Mouse (Mus musculus) retina, embryonic 14.5 days (tissue): ENCODE measurements at regions not wholly inside any gene's neighbourhood (a gene's known extent, or its start where the extent isn't known, plus 50 kb on each side); places are given as distances from the start of the nearest gene placed in this dataset.

ENCODE experiments used
- DNase-seq: peaks from one replicate; pipeline ENCODE4 v3.0.0-alpha.2; 2015; ENCODE audit warnings: low spot score

DNA sequence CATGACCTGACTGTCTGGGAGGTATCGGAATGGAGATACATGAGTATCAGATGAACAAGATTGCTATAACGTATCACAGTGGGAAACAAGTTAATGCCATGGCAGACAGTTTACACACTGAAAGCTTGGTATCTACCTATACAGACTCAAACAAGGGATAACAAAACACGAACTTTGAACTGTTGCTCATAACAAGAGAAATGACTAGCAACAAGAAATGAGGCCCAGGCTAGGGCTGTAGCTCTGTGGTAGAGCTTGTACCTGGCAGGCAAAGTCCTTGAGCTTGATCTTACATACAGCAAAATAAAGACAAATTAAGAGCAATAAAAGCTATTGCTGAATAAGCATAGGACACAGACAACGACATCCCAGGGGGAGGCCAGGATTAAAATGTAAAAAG lies 172.4 kb upstream of the Pln start:
- no peak for DNase-seq

DNA sequence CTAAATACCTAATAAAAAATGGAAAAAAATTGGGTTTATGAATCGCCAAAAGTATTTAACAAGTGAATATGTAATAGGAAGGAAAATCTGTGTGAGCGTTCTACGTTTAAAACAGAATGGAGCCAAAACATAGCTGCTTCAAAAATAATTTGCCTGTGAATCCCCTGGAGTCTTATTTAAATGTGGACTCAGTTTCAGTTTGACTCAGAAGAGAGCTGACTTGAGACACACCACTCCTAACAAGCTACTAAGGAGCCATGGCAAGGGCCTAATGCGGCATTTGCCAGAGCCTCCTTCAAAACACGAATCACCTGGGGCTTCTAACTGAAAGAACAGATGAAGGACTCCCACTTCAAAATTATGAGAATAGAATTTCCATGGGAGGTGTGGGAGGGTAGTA lies 169.7 kb upstream of the Pln start:
- DNase-seq: no peak

DNA sequence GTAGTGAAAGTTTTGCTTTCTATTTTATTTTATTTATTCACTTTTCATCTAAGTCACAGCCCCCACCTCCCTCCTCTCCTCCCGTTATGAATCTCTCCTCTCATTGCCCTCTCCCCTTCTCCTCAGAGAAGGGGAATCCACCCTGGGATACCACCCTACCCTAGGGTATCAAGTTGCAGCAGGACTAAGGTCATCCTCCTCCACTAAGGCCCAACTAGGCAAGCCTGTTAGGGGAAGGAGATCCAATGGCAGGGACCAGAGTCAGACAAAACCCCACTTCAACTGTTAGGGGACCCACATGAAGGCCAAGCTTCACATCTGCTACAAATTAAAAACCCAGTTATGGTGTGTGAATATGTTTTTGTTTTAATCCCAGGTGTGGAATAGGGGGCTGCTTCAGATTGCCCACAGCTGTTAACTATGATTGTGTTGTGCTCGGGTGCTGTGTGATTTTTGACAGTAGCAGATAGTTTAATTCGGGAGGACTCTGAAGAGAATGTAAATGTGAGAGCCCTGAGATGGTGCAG lies 163.4 kb upstream of the Pln start:
- no peak for DNase-seq

DNA sequence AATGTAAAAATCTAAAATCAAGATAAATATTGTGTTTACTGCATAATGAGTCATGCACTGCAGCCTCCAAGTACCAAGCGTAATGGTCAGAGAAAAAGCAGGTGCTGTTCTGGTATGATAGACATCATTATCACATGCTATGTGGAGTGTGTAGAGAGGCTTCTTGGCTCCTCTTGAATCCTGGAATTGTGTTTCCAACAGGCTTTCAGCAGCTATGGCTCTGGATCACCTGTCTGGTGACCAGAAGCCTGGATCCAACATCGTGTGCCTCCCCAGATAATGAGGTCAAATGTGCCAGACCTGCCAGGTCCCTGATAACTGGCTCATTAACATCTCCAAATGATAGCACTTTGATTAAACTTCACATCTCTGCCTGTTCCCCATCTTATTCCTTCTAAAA lies 161.5 kb upstream of the Pln start:
- no peak for DNase-seq

DNA sequence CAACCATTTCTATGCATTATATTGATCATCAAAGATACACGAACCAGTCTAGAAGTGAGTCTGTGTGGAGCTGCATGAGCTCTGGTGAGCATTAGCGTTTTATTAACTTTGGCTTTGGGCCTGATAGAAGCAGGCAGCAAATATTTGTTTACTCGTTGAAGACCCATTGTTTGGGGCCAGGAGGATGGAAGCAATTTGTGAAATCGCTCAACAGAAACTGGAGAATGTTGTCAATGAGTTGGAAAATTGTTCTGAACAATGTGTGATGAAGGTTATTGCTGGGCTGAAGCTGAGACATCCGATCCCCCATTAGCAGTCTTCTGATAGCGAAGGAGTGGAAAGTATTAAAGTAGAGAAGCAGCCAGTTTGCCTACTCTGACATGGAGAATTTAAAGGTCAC lies 158.9 kb upstream of the Pln start:
- DNase-seq: peak; percentile 45

DNA sequence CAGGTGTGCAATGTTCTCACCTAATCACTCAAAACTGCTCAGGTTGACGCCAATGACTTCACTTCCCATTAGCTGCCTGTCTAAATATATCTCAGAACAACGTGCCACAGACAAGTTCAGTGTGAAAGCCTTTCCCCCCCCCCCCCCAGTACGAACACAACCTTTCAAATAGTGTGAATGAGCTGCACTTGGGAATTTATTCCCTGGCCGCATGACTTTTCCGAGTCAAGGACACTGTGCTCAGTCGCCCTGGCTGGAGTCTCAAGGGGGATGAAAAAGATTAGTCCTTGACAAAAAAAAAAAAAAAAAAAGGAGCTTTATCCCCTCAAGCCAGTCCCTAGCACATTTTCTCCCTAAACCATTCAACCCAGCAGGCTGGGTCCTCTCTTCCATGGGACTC lies 158.4 kb upstream of the Pln start:
- DNase-seq: peak; percentile 11

DNA sequence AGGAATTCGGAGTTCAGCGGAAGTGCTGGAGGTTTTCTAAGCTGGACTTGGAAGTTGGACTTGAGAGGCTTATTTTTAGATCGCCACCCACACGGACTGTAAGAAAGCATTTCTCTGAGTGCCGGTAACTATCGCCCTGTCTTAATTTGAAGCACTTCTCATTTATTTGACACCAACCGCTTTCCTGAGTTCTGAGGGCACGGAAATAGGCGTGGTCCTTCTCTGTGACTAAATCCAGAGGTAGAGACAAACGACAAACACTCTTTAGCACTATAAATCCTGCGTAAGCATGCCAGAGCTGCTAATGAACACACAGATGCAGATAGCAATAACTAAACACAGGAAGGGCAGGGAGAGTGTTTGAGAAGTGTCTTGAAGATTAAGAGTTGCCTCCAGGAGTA lies 156.7 kb upstream of the Pln start:
- no peak for DNase-seq

DNA sequence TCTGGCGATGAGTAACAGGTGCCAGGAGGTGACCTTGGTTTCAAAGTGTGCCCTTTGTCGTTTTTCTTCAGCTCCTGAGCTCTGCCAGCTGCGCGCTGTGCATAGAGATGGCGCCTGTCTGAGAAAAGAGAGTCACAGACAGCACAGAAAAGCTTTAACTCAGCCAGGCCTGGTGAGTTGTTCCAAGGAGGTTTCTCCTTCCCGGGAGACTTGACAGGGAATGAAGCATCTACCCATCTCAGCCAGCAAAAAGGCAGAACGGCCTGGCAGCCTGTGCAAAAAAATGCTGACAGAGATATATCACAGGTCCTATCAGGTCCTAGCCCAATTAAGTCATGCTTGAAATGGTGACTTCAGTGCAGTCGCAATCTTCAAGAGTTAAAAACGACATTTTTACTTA lies 156.1 kb upstream of the Pln start:
- DNase-seq: no peak

DNA sequence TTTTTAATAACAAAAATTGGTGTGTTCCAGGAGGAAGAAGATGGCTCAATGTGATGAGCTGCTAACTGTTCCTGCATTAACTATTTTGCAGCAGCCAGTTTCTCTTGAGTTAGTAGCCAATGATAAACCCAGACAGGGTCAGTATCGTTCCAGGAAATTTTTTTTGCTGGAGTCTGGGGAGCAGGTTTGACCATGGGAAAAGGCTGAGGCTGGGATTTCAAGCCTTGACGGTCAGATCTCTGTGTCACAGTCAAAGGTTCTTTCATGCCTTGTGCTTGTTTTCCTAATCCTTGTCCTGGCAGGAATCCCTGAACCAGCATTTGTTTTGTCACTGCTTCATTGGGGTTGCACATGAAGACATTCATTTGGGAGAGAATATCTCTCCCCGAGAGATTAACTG lies 129.0 kb upstream of the Pln start:
- DNase-seq: no peak

DNA sequence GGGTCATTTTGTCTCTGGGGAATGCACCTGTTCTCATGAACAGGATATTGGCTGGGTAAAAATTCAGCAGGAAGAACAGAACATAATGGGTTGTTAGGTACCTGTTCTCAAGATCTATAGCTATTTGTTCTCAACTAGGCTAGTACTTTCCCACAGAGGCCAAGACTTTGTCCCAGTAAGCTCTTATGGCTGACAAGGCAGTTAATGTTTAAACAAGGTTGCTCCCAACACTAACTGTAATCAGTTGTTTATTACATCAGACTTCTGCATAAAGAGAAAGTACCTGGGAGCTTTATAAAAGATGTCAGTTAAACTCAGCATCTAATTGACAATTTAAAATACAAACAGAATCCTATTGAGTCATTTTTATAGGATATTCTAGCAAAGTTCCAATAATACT lies 127.6 kb upstream of the Pln start:
- no peak for DNase-seq
